Mouse (Mus musculus): ENCODE data around the gene 1700034I23Rik.
"Not testable (repeated sequence)": the region's sequence is repeated elsewhere in the genome, so short reads cannot be mapped to it uniquely, and the experiment has no call there.

1700034I23Rik gene

DNA sequence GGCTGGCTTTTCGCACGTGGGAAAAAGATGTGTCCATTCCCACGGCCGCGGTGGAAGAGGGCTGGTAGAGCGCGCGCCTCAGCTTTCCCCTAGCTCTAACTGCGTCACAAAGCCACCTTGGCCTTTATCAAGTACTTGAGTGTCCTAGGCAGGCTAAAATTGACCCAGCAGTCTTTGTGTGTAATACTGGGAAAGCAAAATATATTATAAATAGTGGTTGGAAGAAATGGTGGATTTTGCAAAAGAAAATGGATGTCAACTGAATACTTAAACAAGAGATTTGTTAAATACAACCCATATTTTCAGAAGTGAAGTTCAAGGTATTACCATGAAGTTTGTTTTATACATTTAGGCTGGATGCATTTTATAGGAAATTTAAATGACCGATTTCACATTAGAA, at the start of gene 1700034I23Rik:
Gene 1700034I23Rik (minus strand): TSS at position 101 of the 400 bp plus-strand sequence.
- not testable (repeated sequence) for DNase-seq (ENCODE audit: inconsistent age in 2 of 2, low spot score in 1 of 2)

DNA sequence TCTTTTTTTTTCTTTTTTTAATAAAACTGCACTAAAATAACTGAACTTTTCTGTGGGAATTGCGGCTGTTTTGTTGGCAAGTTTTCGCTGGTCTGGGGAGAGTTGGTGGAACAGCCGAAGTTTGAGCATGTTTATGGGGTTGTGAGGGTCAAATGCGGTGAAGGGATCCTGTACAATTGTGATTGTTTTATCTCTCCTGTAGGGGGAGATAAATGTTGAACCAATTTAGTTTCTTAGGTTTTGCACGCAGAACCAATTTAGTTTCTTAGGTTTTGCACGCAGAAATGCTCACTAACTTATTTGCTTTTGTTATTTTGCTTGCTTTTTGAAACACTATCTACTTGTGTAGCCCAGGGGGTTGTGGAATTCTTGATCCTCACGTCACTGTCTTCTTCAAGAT, 49.0 kb upstream of the 1700034I23Rik start:
- peak; percentile 11 to 70 for DNase-seq (ENCODE audit: inconsistent age in 2 of 2, low spot score in 1 of 2)

DNA sequence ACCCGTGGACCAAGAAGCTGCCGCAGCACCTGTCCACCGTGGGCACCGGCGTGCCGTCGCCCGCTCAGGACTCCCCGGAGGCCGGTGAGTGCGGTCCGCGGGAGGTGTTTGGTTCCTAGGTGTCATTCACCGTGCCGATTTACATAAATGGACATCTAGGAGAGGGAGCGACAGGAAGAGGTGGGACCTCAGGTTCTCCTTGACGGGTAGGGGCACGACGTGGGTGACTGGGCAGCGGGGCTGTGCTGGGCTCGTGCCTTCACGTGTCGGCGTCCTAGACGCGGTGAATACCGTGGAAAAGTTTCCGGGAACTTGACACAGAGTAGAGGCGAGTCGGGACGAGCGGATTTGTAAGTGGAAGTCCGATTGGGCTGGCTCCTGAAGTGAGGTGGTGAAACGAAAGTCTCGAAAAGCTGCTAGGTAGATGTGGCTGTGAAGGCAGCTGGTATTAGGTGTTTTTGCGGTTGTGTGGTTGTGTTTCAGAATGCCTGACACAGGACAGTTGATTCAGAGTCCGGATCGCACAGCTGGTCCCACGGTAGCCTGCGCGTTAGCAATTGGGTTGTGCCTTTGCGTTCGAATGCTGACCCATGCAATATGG, 48.4 kb upstream of the 1700034I23Rik start:
- peak; percentile 73 to 93 for DNase-seq (ENCODE audit: inconsistent age in 2 of 2, low spot score in 1 of 2)

DNA sequence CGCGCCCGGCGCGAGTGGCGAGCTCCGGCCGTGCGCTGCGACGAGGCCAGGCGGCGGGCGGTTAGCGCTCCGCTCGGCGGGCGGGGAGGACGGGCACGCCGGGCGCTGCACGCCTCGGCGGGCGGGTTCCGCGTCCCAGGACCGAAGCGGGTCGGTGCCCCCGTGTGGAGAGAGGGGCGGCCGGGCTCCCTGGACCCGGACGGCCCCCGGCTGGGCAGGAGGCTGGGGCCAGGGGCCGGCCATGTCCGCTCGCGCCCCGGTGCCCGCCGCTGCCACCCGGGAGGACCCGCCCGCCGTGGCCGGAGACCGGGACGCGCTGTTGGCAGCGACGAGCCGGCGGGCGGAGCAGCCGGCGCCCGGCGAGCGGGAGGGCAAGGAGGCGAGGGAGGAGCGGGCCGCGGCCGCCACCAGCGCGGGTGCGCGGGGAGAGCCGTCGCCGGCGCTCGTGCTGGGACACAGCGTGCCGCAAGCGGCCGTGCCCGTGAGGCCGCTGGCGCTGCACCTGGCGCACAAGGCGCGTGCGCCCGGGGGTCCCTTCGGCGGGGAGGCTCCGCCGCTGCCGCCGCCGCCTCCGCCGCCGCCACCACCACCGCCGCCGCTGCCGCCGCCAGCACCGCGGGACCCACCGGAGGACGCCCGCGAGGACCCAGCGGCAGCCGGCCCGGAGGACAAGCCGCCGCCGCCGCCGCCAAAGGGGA, 47.7 kb upstream of the 1700034I23Rik start:
- DNase-seq (ENCODE audit: inconsistent age in 2 of 2, low spot score in 1 of 2): peak; percentile 74 to 88

DNA sequence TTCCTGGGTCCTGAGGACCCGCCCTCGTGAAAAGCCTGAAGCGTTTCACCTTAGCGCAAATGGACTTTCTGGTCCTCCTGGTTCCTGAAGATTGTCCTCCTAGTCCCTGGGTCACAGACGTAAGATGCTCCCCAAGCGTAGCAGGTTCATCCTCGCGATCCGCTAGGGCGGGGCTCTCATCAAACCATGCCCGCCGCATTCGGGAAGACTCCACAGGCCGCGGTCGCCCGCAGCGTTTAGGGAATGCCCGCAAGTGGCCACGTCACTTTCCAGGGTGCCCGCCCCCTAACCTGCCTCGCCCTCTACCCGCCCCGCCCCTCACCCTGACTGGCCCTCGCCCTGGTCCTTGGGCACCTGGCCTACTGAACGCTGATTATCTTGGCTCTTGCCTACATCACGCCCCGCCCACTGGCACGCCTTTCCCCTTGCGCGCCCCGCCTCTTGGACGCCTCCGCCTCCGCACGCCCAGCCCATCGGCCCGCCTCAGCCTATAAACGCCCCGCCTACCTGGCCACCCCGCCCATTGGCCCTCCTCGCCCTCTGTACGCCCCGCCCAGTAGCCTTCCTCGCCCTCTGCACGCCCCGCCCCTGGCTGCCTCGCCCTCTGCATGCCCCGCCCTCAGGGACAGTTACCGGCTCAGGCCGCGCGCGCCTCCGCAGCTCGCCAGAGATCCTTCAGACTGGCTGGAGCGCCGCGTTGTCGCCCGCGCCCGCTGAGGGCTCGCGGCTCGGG, 47.0 kb upstream of the 1700034I23Rik start, which contains the start of gene Larp1b:
Gene Larp1b (plus strand): TSS at position 659 of the 733 bp plus-strand sequence.
- DNase-seq (ENCODE audit: inconsistent age in 2 of 2, low spot score in 1 of 2): peak; percentile 100

DNA sequence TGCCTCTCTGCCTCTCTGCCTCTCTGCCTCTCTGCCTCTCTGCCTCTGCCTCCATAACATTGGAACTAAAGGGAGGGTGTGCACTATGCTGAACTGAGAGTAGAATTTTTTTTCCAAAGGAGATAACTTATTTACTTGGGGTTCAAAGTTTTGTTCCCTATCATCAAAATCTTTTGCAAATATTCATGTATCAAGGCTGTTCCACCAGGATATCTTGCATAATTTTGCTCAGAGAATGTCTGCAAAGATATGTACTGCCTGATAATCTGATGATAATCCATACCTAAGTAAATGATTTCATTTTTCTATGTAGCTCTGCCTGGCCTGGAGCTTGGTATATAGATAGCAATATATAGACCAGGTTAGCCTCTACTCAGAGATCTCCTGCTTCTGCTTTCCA, 36.7 kb upstream of the 1700034I23Rik start:
- no peak for DNase-seq (ENCODE audit: inconsistent age in 2 of 2, low spot score in 1 of 2)

DNA sequence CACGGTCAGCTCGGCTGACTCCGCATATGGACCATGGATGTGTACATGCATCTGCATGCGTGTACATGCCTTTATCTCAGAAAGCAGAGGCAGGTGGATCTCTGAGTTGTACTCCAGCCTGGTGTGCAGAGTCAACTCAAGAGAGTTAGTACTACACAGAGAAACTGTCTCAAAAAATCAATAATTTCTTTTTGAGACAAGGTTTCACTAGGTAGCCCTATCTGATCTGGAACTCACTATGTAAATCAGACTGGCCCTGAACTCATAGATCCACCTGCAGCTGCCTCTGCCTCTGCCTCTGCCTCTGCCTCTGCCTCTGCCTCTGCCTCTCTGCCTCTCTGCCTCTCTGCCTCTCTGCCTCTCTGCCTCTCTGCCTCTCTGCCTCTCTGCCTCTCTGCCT, 36.2 kb upstream of the 1700034I23Rik start:
- no peak for DNase-seq (ENCODE audit: inconsistent age in 2 of 2, low spot score in 1 of 2)

DNA sequence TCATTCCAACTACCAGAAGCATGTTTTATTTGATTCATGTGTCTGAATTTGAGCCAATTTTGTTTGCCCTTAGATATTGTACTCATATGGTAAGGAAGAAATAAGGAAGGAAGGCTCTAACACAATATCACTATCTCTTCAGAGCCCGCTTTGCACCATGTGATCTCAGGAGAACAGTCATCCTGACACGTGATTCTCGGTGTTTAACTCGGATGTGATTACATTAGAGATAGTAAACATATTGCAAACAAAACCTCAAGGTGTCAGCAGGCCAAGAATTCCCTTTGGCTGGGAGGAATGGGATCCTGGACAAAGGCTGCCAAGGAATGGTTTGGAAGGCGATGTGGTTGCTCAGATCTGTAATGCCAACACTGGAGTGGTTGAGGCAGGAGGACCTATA, 35.8 kb upstream of the 1700034I23Rik start:
- no peak for DNase-seq (ENCODE audit: inconsistent age in 2 of 2, low spot score in 1 of 2)

DNA sequence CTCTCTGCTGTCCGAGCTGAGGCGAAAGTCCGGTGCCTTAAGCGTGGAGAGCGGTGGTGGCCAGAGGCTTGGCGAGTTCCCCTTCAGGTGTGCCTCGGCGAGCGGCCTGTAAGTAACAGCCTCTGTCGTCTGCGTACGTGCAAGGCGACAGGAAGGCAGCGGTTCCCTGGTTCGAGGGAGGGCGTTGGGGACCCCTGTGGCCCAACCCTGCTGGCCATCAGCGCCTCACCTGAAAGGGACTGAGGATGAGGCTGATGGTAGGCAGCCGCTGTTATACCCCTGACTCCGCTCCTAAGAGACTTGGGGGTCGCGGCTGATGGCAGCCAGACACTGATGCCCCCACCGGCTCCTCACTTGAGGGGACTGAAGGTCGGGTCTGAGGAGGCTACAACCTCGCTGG, 8.0 kb downstream of the 1700034I23Rik start:
- DNase-seq (ENCODE audit: inconsistent age in 2 of 2, low spot score in 1 of 2): peak in 1 of 2 experiments; percentile 74

DNA sequence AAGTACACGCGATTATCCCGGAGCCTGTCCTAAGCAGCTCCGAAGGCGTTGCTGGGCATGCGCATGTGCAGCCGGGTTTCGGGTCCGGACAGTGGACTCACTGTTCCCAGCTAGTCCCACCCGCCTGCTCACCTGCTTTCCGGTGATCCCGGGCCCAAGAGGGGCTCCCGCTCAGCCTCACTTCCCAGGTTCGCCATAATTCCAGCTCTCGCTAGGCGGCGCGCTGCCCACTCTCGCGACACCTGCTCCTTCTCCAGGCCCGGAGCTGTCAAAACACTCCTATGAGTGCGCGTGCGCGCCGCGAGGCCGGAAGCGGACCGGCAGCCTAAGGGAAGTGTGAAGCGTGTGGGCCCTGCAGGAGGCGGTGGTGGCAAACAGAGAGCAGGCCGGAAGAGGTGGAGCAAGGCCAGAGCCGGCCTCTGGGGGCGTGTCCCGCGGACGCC, 8.5 kb downstream of the 1700034I23Rik start:
- peak; percentile 99 for DNase-seq (ENCODE audit: inconsistent age in 2 of 2, low spot score in 1 of 2)

DNA sequence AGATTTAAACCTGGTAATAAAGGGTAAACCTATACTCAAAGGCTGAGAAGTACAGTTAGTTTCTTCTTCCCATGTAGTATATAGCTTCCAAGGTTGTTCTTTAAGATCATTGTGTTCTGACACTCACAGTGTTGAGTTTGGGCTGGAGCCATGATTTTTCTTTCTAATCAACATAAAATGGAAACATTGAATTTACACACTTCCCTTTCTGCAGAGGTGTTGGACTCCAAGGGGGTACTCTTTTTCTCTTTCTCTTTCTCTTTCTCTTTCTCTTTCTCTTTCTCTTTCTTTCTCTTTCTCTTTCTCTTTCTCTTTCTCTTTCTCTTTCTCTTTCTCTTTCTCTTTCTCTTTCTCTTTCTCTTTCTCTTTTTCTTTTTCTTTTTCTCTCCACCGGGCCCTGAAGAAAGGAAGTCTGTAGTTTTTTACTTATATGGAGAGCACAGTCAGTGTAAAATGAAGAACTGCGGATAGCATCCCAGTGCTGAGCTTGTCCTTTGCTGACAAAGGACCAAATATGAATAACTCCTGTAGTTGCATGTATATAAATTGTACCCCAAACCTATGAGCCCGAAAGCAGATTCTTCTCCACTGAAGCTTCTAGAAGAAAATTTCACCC, 49.1 kb downstream of the 1700034I23Rik start:
- not testable (repeated sequence) for DNase-seq (ENCODE audit: inconsistent age in 2 of 2, low spot score in 1 of 2)
